ENCODE assay signal across 8 mouse cellular contexts in the genomic region with DNA sequence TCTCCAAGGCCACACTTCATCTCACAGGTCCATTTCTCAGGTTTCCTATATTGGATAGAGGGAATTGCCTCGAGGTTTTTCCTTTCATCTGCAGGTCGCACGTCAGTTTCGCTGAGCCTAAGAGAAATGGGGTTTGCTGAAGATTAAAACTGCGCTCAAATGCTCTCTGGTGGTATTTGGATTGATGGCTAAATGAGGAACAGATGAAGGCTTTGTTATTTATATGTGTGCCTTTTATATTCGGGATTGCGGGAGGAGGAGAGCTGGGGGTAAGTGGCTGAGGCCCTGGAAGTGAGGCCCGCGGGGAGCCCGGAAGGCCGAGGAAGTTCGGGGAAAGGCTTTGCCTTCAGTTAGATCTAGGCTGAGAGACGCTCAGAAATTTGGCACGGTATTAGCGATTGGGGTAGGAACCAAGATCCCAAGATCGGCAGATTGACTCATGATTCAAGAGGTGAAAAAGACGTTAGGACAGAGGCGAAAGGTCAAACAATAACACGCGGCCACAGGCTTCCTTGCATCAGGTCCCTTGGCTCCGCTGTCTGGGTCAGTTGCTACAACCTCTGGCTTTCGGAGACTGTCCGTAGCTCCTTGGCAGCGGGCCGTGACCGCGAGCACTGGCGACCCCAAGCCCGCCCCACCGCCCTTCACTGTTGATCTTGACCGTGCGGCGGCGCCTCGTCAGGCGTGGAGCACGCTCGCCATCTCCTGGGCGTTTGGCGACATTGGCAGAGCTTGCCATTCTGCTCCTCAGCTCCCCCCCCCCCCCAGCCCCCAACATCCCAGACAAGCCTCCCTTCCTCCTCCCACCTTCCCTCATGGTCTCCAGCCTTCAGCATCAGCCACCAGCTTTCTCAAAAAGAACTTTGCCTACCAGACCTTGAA. TPM values are rescaled to one million over a fixed set of nuclear protein-coding genes. Genes with fewer than 3 reads are reported as not detected.
DNase-seq lines count a peak whose midpoint lies in the region; ATAC-seq and TF ChIP-seq lines count a peak whose summit lies in the region.

No protein-coding gene starts in this region.

- peak; percentile 66 for DNase-seq in right cerebral cortex, postnatal 4 days
- no peak for DNase-seq in right cerebral cortex, adult 18-20 months
- peak; percentile 84 to 85 for DNase-seq in cerebellum, postnatal 10 days
- DNase-seq in limb, embryonic 14.5 days (ENCODE audit: low spot score): peak; percentile 82
- peak; percentile 84 for DNase-seq in midbrain, embryonic 14.5 days
- DNase-seq in thymus, postnatal 25 days: peak; percentile 40
- DNase-seq in left cerebral cortex, adult 9 months (ENCODE audit: low spot score in 2 of 2): no peak

- no peaks in the 10 kb centered on the region for H3K36me3 ChIP-seq in heart, embryonic 14.5 days (ENCODE audit: control insufficient read depth, insufficient read depth, low read length)
- H3K36me3 ChIP-seq in limb, embryonic 14.5 days (ENCODE audit: control insufficient read depth, insufficient read depth, low read length): peaks cover 9% of the 10 kb centered on the region
- H3K36me3 ChIP-seq in midbrain, embryonic 14.5 days (ENCODE audit: control insufficient read depth, insufficient read depth, low read length): no peaks in the 10 kb centered on the region

- ATAC-seq in heart, embryonic 14.5 days (ENCODE audit: insufficient number of reproducible peaks, insufficient read depth, low FRiP score, low read depth): peak; percentile 49; the same call in 1 of the 2 replicates
- peak; percentile 48 for ATAC-seq in limb, embryonic 14.5 days (ENCODE audit: low FRiP score, low read depth)
- ATAC-seq in midbrain, embryonic 14.5 days (ENCODE audit: low FRiP score, low TSS enrichment): no peak

- H3K4me1 ChIP-seq in heart, embryonic 14.5 days (ENCODE audit: control insufficient read depth in 2 of 2, insufficient read depth in 2 of 2, low read length in 2 of 2): peaks cover 5 to 11% of the 10 kb centered on the region in 2 experiments
- peaks cover 12% of the 10 kb centered on the region for H3K4me1 ChIP-seq in limb, embryonic 14.5 days (ENCODE audit: control insufficient read depth, insufficient read depth, low read length)
- H3K4me1 ChIP-seq in midbrain, embryonic 14.5 days (ENCODE audit: control insufficient read depth, insufficient read depth, low read length): no peaks in the 10 kb centered on the region

- H3K27ac ChIP-seq in heart, embryonic 14.5 days (replicated peaks in 1 of 2; ENCODE audit: control insufficient read depth in 1 of 2, insufficient read depth in 1 of 2, low read depth in 2 of 2, low read length in 2 of 2): no peak overlapping the region
- peak overlapping the region; percentile 97 for H3K27ac ChIP-seq in limb, embryonic 14.5 days (replicated peaks; ENCODE audit: low read depth, low read length)
- H3K27ac ChIP-seq in midbrain, embryonic 14.5 days (replicated peaks; ENCODE audit: low read depth, low read length): no peak overlapping the region

- H3K27me3 ChIP-seq in heart, embryonic 14.5 days (ENCODE audit: control insufficient read depth, insufficient read depth, low read length): peaks cover 99% of the 10 kb centered on the region
- peaks cover 30% of the 10 kb centered on the region; the same call in 1 of the 2 replicates for H3K27me3 ChIP-seq in limb, embryonic 14.5 days (ENCODE audit: control insufficient read depth, insufficient read depth, low read length)
- peaks cover 99% of the 10 kb centered on the region for H3K27me3 ChIP-seq in midbrain, embryonic 14.5 days (ENCODE audit: control insufficient read depth, insufficient read depth, low read length)

- peak overlapping the region; percentile 54 for H3K9ac ChIP-seq in heart, embryonic 14.5 days (ENCODE audit: low read length)
- peak overlapping the region; percentile 99 for H3K9ac ChIP-seq in limb, embryonic 14.5 days (ENCODE audit: low read depth, low read length, severe bottlenecking)
- no peak overlapping the region for H3K9ac ChIP-seq in midbrain, embryonic 14.5 days (replicated peaks; ENCODE audit: low read length)

- 3% methylated on average over 39 of the region's 40 CpGs for WGBS in heart, embryonic 14.5 days
- 2% methylated on average over 40 of the region's 40 CpGs for WGBS in limb, embryonic 14.5 days
- under 1% methylated on average over 40 of the region's 40 CpGs for WGBS in midbrain, embryonic 14.5 days

- no peaks in the 10 kb centered on the region for H3K9me3 ChIP-seq in heart, embryonic 14.5 days (ENCODE audit: control insufficient read depth, low read length)
- no peaks in the 10 kb centered on the region for H3K9me3 ChIP-seq in limb, embryonic 14.5 days (ENCODE audit: control insufficient read depth, low read length)
- no peaks in the 10 kb centered on the region for H3K9me3 ChIP-seq in midbrain, embryonic 14.5 days (ENCODE audit: control insufficient read depth, low read length)

- H3K4me3 ChIP-seq in heart, embryonic 14.5 days (ENCODE audit: control insufficient read depth in 1 of 2, insufficient read depth in 1 of 2, low read depth in 1 of 2, low read length in 2 of 2): peak overlapping the region; percentile 34 to 37
- peak overlapping the region; percentile 74 for H3K4me3 ChIP-seq in limb, embryonic 14.5 days (replicated peaks; ENCODE audit: low read length)
- peak overlapping the region; percentile 20 for H3K4me3 ChIP-seq in midbrain, embryonic 14.5 days (replicated peaks; ENCODE audit: low read depth, low read length)

- TF ChIP-seq POLR2A in limb, embryonic 14.5 days (IDR thresholded peaks at IDR 0.05; ENCODE audit: borderline replicate concordance, extremely low read depth, insufficient read depth, insufficient read length): no peak

- H3K4me2 ChIP-seq in heart, embryonic 14.5 days (ENCODE audit: low read length): peak overlapping the region; percentile 73
- H3K4me2 ChIP-seq in limb, embryonic 14.5 days (replicated peaks; ENCODE audit: low read depth, low read length, severe bottlenecking): peak overlapping the region; percentile 96
- H3K4me2 ChIP-seq in midbrain, embryonic 14.5 days (ENCODE audit: low read length): peak overlapping the region; percentile 46

RNA-seq across cellular contexts. Expression of gene Hoxd12, which starts 2.1 kb away (rescaled TPM):
- not detected in 2 replicates for polyA plus RNA-seq in heart, embryonic 14.5 days (2014; fragmentation: Nextera tagmentation; extraction: Ambion mirVana)
- 43.3 and 58.3 TPM in 2 replicates for polyA plus RNA-seq in limb, embryonic 14.5 days (2012; rRNA removed)
- 38.4 and 53.0 TPM in 2 replicates for polyA plus RNA-seq in limb, embryonic 14.5 days (2014; fragmentation: Nextera tagmentation; extraction: Ambion mirVana)
- not detected in 2 replicates for polyA plus RNA-seq in midbrain, embryonic 14.5 days (2014; fragmentation: Nextera tagmentation; extraction: Ambion mirVana)

RNA-seq across cellular contexts. Expression of gene Hoxd13, which starts 4.6 kb away (rescaled TPM):
- not detected in 2 replicates for polyA plus RNA-seq in heart, embryonic 14.5 days (2014; fragmentation: Nextera tagmentation; extraction: Ambion mirVana)
- 109 and 150 TPM in 2 replicates for polyA plus RNA-seq in limb, embryonic 14.5 days (2012; rRNA removed)
- polyA plus RNA-seq in limb, embryonic 14.5 days (2014; fragmentation: Nextera tagmentation; extraction: Ambion mirVana): 54.6 and 70.5 TPM in 2 replicates
- polyA plus RNA-seq in midbrain, embryonic 14.5 days (2014; fragmentation: Nextera tagmentation; extraction: Ambion mirVana): 0.11 TPM in 1 of 2 replicates, not detected in the other

RNA-seq across cellular contexts. Expression of gene Hoxd11, which starts 6.6 kb away (rescaled TPM):
- not detected in 2 replicates for polyA plus RNA-seq in heart, embryonic 14.5 days (2014; fragmentation: Nextera tagmentation; extraction: Ambion mirVana)
- polyA plus RNA-seq in limb, embryonic 14.5 days (2012; rRNA removed): 40.0 and 60.8 TPM in 2 replicates
- 21.4 and 30.0 TPM in 2 replicates for polyA plus RNA-seq in limb, embryonic 14.5 days (2014; fragmentation: Nextera tagmentation; extraction: Ambion mirVana)
- polyA plus RNA-seq in midbrain, embryonic 14.5 days (2014; fragmentation: Nextera tagmentation; extraction: Ambion mirVana): not detected in 2 replicates

RNA-seq across cellular contexts. Expression of gene Evx2, which starts 13.4 kb away (rescaled TPM):
- polyA plus RNA-seq in heart, embryonic 14.5 days (2014; fragmentation: Nextera tagmentation; extraction: Ambion mirVana): not detected in 2 replicates
- 8.9 and 15.2 TPM in 2 replicates for polyA plus RNA-seq in limb, embryonic 14.5 days (2012; rRNA removed)
- polyA plus RNA-seq in limb, embryonic 14.5 days (2014; fragmentation: Nextera tagmentation; extraction: Ambion mirVana): 2.3 and 3.4 TPM in 2 replicates
- polyA plus RNA-seq in midbrain, embryonic 14.5 days (2014; fragmentation: Nextera tagmentation; extraction: Ambion mirVana): 1.2 and 1.7 TPM in 2 replicates

RNA-seq across cellular contexts. Expression of gene Hoxd10, which starts 19.0 kb away (rescaled TPM):
- polyA plus RNA-seq in heart, embryonic 14.5 days (2014; fragmentation: Nextera tagmentation; extraction: Ambion mirVana): not detected in 2 replicates
- 37.9 and 39.4 TPM in 2 replicates for polyA plus RNA-seq in limb, embryonic 14.5 days (2012; rRNA removed)
- polyA plus RNA-seq in limb, embryonic 14.5 days (2014; fragmentation: Nextera tagmentation; extraction: Ambion mirVana): 18.3 and 26.1 TPM in 2 replicates
- polyA plus RNA-seq in midbrain, embryonic 14.5 days (2014; fragmentation: Nextera tagmentation; extraction: Ambion mirVana): not detected in 2 replicates

Comparison
In these comparisons a context has a peak if more than half of its experiments do, and no peak if none do; other contexts are left out.
1. DNase-seq: peak in right cerebral cortex, postnatal 4 days (single experiment), cerebellum, postnatal 10 days (2 of 2), limb, embryonic 14.5 days (single experiment), midbrain, embryonic 14.5 days (single experiment) and thymus, postnatal 25 days (single experiment); none in right cerebral cortex, adult 18-20 months (single experiment) and left cerebral cortex, adult 9 months (0 of 2).
2. H3K4me2 ChIP-seq: peak in every context shown above with its lines; median percentile 96 in limb, embryonic 14.5 days; 73 in heart, embryonic 14.5 days; 46 in midbrain, embryonic 14.5 days.
3. H3K4me3 ChIP-seq: peak in every context shown above with its lines; median percentile 74 in limb, embryonic 14.5 days; 36 in heart, embryonic 14.5 days; 20 in midbrain, embryonic 14.5 days.
4. RNA of gene Hoxd12, which starts 2.1 kb away (polyA plus RNA-seq): 38.4 to 58.3 TPM in limb, embryonic 14.5 days; not detected in heart, embryonic 14.5 days and not detected in midbrain, embryonic 14.5 days; every median in the first group is over 10 times any median in the second.
5. RNA of gene Hoxd13, which starts 4.6 kb away (polyA plus RNA-seq): 54.6 to 150 TPM in limb, embryonic 14.5 days; 0.11 TPM in midbrain, embryonic 14.5 days and not detected in heart, embryonic 14.5 days; every median in the first group is over 10 times any median in the second.
6. RNA of gene Hoxd11, which starts 6.6 kb away (polyA plus RNA-seq): 21.4 to 60.8 TPM in limb, embryonic 14.5 days; not detected in heart, embryonic 14.5 days and not detected in midbrain, embryonic 14.5 days; every median in the first group is over 10 times any median in the second.